Mouse (Mus musculus) bone marrow macrophage, adult 2 months (primary cell): ENCODE data around the gene Syde2.

Experiments used
- CTCF ChIP-seq: IDR thresholded peaks from 2 replicates; pipeline ENCODE4 v1.5.1; 2012; ENCODE audit warnings: low read depth, mild to moderate bottlenecking, low read length, moderate library complexity
- POLR2A ChIP-seq: IDR thresholded peaks from 2 replicates; pipeline ENCODE4 v1.6.1; 2012; ENCODE audit warnings: mild to moderate bottlenecking, low read depth, low read length, borderline replicate concordance

- TF ChIP-seq CTCF (no peak), POLR2A (no peak)
Measured at GRCm38 (mm10) chr3:145950815-145951130, 36.9 kb upstream of the Syde2 start.
